Mouse (Mus musculus) megakaryocyte, embryonic 14.5 days (primary cell): Measurements from ENCODE around the gene Ghrhr.

Experiments used
- FLI1 ChIP-seq: IDR thresholded peaks from 2 replicates; pipeline ENCODE4 v1.6.1; 2012; ENCODE audit warnings: low read length, inconsistent platforms, mixed read lengths
- GATA1 ChIP-seq: IDR thresholded peaks from 3 replicates; pipeline ENCODE4 v1.6.1; 2012; ENCODE audit warnings: mixed read lengths, low read length, inconsistent platforms, borderline replicate concordance

- no peak for TF ChIP-seq GATA1
- no peak for TF ChIP-seq FLI1
Observed at GRCm38 (mm10) chr6:55418746-55419410, 42.8 kb downstream of the Ghrhr start.
